Mouse (Mus musculus): ENCODE results near the gene Spag7.

DNA sequence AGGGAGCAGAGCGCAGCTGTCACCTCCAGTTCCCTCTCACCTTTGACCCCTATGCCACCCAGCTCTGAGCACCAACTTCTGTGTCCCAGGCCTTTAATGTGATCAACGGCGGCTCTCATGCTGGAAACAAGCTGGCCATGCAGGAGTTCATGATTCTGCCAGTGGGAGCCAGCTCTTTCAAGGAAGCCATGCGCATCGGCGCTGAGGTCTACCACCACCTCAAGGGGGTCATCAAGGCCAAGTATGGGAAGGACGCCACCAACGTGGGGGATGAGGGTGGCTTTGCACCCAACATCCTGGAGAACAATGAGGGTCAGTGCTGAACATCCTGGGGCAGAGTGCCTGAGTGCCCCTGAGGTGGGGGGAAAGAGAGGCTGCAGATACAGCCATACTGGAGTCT lies 8.6 kb downstream of the Spag7 start:
- TF ChIP-seq POLR2A (IDR thresholded peaks at IDR 0.05; ENCODE audit: extremely low read depth, insufficient read depth, low read length) (no peak), CTCF (IDR thresholded peaks at IDR 0.05; ENCODE audit: low read depth, low read length) (no peak)

All from liver, adult 2 months (tissue).